Mouse (Mus musculus) mouse embryonic stem cell (cell line): ENCODE measurements around the gene Ddx41.
"Not testable (repeated sequence)": the region's sequence is repeated elsewhere in the genome, so short reads cannot be mapped to it uniquely, and the experiment has no call there.

ENCODE experiments used
- in situ Hi-C, 2 experiments: fragments of 300-500 bp; cut with MboI; formaldehyde crosslinking; loops; 1 replicate in 1 of 2; 3 replicates in 1 of 2; pipeline ENCODE4 v1.14.3; 2019 to 2020; ENCODE audit warnings: low sequenced_read_pairs in 2 of 2, low pct_unique_long_range_greater_than_20kb in 1 of 2, mixed read lengths in 1 of 2; ENCODE audit not compliant: unreplicated experiment in 1 of 2

Ddx41 gene

GRCm38 (mm10) chr13:55536194-55537175 lies at the start of gene Ddx41:
TSS of gene Ddx41 (minus strand) at chr13:55536658.
- in situ Hi-C loops: loop anchor here in 1 of 2 experiments (5.0 kb wide), 1 partner anchor 59 kb away; no protein-coding TSS in a partner anchor

GRCm38 (mm10) chr13:55578086-55578485 lies 41.6 kb upstream of the Ddx41 start:
- in situ Hi-C loops: no loop called here

GRCm38 (mm10) chr13:55576872-55577271 lies 40.4 kb upstream of the Ddx41 start:
- in situ Hi-C loops: not testable (repeated sequence)

- in situ Hi-C loops: no loop called here
Observed at GRCm38 (mm10) chr13:55575932-55576331, 39.5 kb upstream of the Ddx41 start.

GRCm38 (mm10) chr13:55574321-55574720 lies 37.9 kb upstream of the Ddx41 start:
- in situ Hi-C loops: no loop called here

- in situ Hi-C loops: no loop called here
Observed at GRCm38 (mm10) chr13:55573432-55573831, 37.0 kb upstream of the Ddx41 start, which contains the start of gene Tmed9. TSS of gene Tmed9 (plus strand) at chr13:55573732.

- in situ Hi-C loops: no loop called here
Observed at GRCm38 (mm10) chr13:55571977-55572376, 35.5 kb upstream of the Ddx41 start.

- in situ Hi-C loops: no loop called here
Observed at GRCm38 (mm10) chr13:55571027-55571751, 34.7 kb upstream of the Ddx41 start, which contains the start of gene Fam193b. TSS of gene Fam193b (minus strand) at chr13:55571120.

GRCm38 (mm10) chr13:55570286-55570973 lies 34.0 kb upstream of the Ddx41 start:
- in situ Hi-C loops: no loop called here

GRCm38 (mm10) chr13:55569726-55570285 lies 33.3 kb upstream of the Ddx41 start:
- in situ Hi-C loops: no loop called here

GRCm38 (mm10) chr13:55568524-55568923 lies 32.1 kb upstream of the Ddx41 start:
- in situ Hi-C loops: not testable (repeated sequence)

- in situ Hi-C loops: no loop called here
Observed at GRCm38 (mm10) chr13:55567949-55568348, 31.5 kb upstream of the Ddx41 start.

- in situ Hi-C loops: no loop called here
Observed at GRCm38 (mm10) chr13:55567001-55567400, 30.5 kb upstream of the Ddx41 start.

- in situ Hi-C loops: no loop called here
Observed at GRCm38 (mm10) chr13:55563266-55563879, 26.9 kb upstream of the Ddx41 start.

GRCm38 (mm10) chr13:55557499-55557898 lies 21.0 kb upstream of the Ddx41 start:
- in situ Hi-C loops: no loop called here

- in situ Hi-C loops: no loop called here
Observed at GRCm38 (mm10) chr13:55555921-55556320, 19.5 kb upstream of the Ddx41 start.

- in situ Hi-C loops: no loop called here
Observed at GRCm38 (mm10) chr13:55549061-55549460, 12.6 kb upstream of the Ddx41 start.

- in situ Hi-C loops: no loop called here
Observed at GRCm38 (mm10) chr13:55548426-55548825, 12.0 kb upstream of the Ddx41 start.
